Mouse (Mus musculus) MEL (cell line): ENCODE results near the gene Tmem30c. TPM values are rescaled to one million over a fixed set of nuclear protein-coding genes. Genes with fewer than 3 reads are reported as not detected.

ENCODE experiments used
- DNase-seq: peaks from one replicate; pipeline ENCODE4 v3.0.0; 2011; ENCODE audit warnings: low read depth, low spot score
- H3K27ac ChIP-seq: 2 replicates; pipeline ENCODE4 v1.5.1; 2012; ENCODE audit warnings: low read depth, mild to moderate bottlenecking, control low read depth, low read length, moderate library complexity; ENCODE audit not compliant: control insufficient read depth
- H3K27me3 ChIP-seq, 2 experiments: fragments of 150-350 bp in 1 of 2; sonication (generic) in 1 of 2; 2 replicates each; pipeline ENCODE4 v1.6.1; 2012; ENCODE audit warnings: low read length in 2 of 2, mild to moderate bottlenecking in 2 of 2, improper control_type of control experiment in 1 of 2, moderate library complexity in 1 of 2; ENCODE audit not compliant: insufficient read depth in 2 of 2, control insufficient read depth in 1 of 2
- H3K36me3 ChIP-seq, 2 experiments: 2 replicates each; pipeline ENCODE4 v1.6.1; 2012 to 2014; ENCODE audit warnings: low read length in 2 of 2, improper control_type of control experiment in 1 of 2, inconsistent platforms in 1 of 2, mild to moderate bottlenecking in 1 of 2; ENCODE audit not compliant: insufficient read depth in 2 of 2, control insufficient read depth in 1 of 2
- H3K4me1 ChIP-seq, 2 experiments: fragments of 150-350 bp in 1 of 2; sonication (generic) in 1 of 2; 2 replicates each; pipeline ENCODE4 v1.6.1; 2012; ENCODE audit warnings: low read length in 2 of 2, improper control_type of control experiment in 1 of 2, mild to moderate bottlenecking in 1 of 2; ENCODE audit not compliant: insufficient read depth in 2 of 2, control insufficient read depth in 1 of 2
- H3K4me3 ChIP-seq, 2 experiments: fragments of 150-350 bp in 1 of 2; sonication (generic) in 1 of 2; 2 replicates each; pipeline ENCODE4 v1.5.1; 2012; ENCODE audit warnings: low read depth in 2 of 2, low read length in 2 of 2, mild to moderate bottlenecking in 2 of 2, moderate library complexity in 2 of 2, control low read depth in 1 of 2, improper control_type of control experiment in 1 of 2; ENCODE audit not compliant: control insufficient read depth in 1 of 2, insufficient read depth in 1 of 2
- H3K79me2 ChIP-seq: 2 replicates; pipeline ENCODE4 v1.6.1; 2012; ENCODE audit warnings: mild to moderate bottlenecking, low read length, moderate library complexity; ENCODE audit not compliant: control insufficient read depth, poor library complexity, insufficient read depth
- H3K9ac ChIP-seq: 2 replicates; pipeline ENCODE4 v1.6.1; 2012; ENCODE audit warnings: low read depth, mild to moderate bottlenecking, control low read depth, low read length, moderate library complexity; ENCODE audit not compliant: control insufficient read depth, poor library complexity, severe bottlenecking
- H3K9me3 ChIP-seq: fragments of 150-350 bp; sonication (generic); replicated peaks from 2 replicates; pipeline ENCODE4 v1.6.1; 2012; ENCODE audit warnings: mild to moderate bottlenecking, low read length, improper control_type of control experiment, moderate library complexity; ENCODE audit not compliant: insufficient read depth
- BHLHE40 ChIP-seq: IDR thresholded peaks from 2 replicates; pipeline ENCODE4 v1.6.1; 2012; ENCODE audit warnings: low read depth, mild to moderate bottlenecking, inconsistent platforms, low read length, improper control_type of control experiment, borderline replicate concordance
- CHD1 ChIP-seq: IDR thresholded peaks from 2 replicates; pipeline ENCODE4 v1.6.1; 2012; ENCODE audit warnings: low read depth, mild to moderate bottlenecking, inconsistent platforms, low read length, improper control_type of control experiment
- CHD2 ChIP-seq: IDR thresholded peaks from 2 replicates; pipeline ENCODE4 v1.6.1; 2011; ENCODE audit warnings: low read length, improper control_type of control experiment
- CTCF ChIP-seq, 3 experiments: IDR thresholded peaks in 2 of 3; conservative IDR thresholded peaks in 1 of 3; 2 replicates each; pipeline ENCODE4 v1.5.1; 2011 to 2012; ENCODE audit warnings: low read length in 3 of 3, low read depth in 2 of 3, mild to moderate bottlenecking in 2 of 3, improper control_type of control experiment in 1 of 3, inconsistent platforms in 1 of 3, mixed read lengths in 1 of 3, moderate library complexity in 1 of 3; ENCODE audit not compliant: control insufficient read depth in 1 of 3, insufficient read depth in 1 of 3, poor library complexity in 1 of 3, severe bottlenecking in 1 of 3
- E2F4 ChIP-seq: IDR thresholded peaks from 2 replicates; pipeline ENCODE4 v1.6.1; 2011; ENCODE audit warnings: low read depth, low read length, improper control_type of control experiment, borderline replicate concordance
- ELF1 ChIP-seq: IDR thresholded peaks from 2 replicates; pipeline ENCODE4 v1.6.1; 2014; ENCODE audit warnings: low read depth, mild to moderate bottlenecking, inconsistent platforms, low read length, improper control_type of control experiment, moderate library complexity
- EP300 ChIP-seq, 2 experiments: IDR thresholded peaks; 2 replicates each; pipeline ENCODE4 v1.6.1; 2011; ENCODE audit warnings: improper control_type of control experiment in 2 of 2, low read length in 2 of 2, low read depth in 1 of 2, mild to moderate bottlenecking in 1 of 2
- ETS1 ChIP-seq: IDR thresholded peaks from 2 replicates; pipeline ENCODE4 v1.6.1; 2012; ENCODE audit warnings: low read depth, mild to moderate bottlenecking, inconsistent platforms, low read length, improper control_type of control experiment, moderate library complexity
- GABPA ChIP-seq: IDR thresholded peaks from 2 replicates; pipeline ENCODE4 v1.6.1; 2012; ENCODE audit warnings: low read depth, mild to moderate bottlenecking, inconsistent platforms, low read length, improper control_type of control experiment, moderate library complexity
- HCFC1 ChIP-seq: IDR thresholded peaks from 2 replicates; pipeline ENCODE4 v1.6.1; 2012; ENCODE audit warnings: low read depth, mild to moderate bottlenecking, inconsistent platforms, low read length, improper control_type of control experiment, moderate library complexity
- KAT2A ChIP-seq: conservative IDR thresholded peaks from 2 replicates; pipeline ENCODE4 v1.6.1; 2012; ENCODE audit warnings: low read depth, low read length, improper control_type of control experiment, inconsistent platforms
- MAFK ChIP-seq: IDR thresholded peaks from 2 replicates; pipeline ENCODE4 v1.6.1; 2011; ENCODE audit warnings: low read depth, mild to moderate bottlenecking, low read length, improper control_type of control experiment, borderline replicate concordance
- MAX ChIP-seq: IDR thresholded peaks from 2 replicates; pipeline ENCODE4 v1.6.1; 2011; ENCODE audit warnings: low read length, improper control_type of control experiment
- MEF2A ChIP-seq: IDR thresholded peaks from 2 replicates; pipeline ENCODE4 v1.6.1; 2014; ENCODE audit warnings: low read depth, mild to moderate bottlenecking, inconsistent platforms, low read length, improper control_type of control experiment; ENCODE audit not compliant: poor library complexity, insufficient replicate concordance, severe bottlenecking; ENCODE audit errors: extremely low read depth
- MXI1 ChIP-seq: IDR thresholded peaks from 2 replicates; pipeline ENCODE4 v1.6.1; 2011; ENCODE audit warnings: mild to moderate bottlenecking, low read depth, low read length, improper control_type of control experiment
- NELFE ChIP-seq: IDR thresholded peaks from 2 replicates; pipeline ENCODE4 v1.6.1; 2011; ENCODE audit warnings: low read depth, low read length, improper control_type of control experiment
- NRF1 ChIP-seq: IDR thresholded peaks from 2 replicates; pipeline ENCODE4 v1.6.1; 2014; ENCODE audit warnings: low read depth, mild to moderate bottlenecking, inconsistent platforms, low read length, improper control_type of control experiment, moderate library complexity; ENCODE audit not compliant: poor library complexity, insufficient read depth, severe bottlenecking
- RAD21 ChIP-seq: IDR thresholded peaks from 2 replicates; pipeline ENCODE4 v1.6.1; 2011; ENCODE audit warnings: mild to moderate bottlenecking, low read depth, low read length, improper control_type of control experiment
- RCOR1 ChIP-seq: IDR thresholded peaks from 2 replicates; pipeline ENCODE4 v1.6.1; 2012; ENCODE audit warnings: low read depth, mild to moderate bottlenecking, inconsistent platforms, low read length, improper control_type of control experiment
- TBP ChIP-seq: IDR thresholded peaks from 2 replicates; pipeline ENCODE4 v1.8.0; 2011; ENCODE audit warnings: low read depth, low read length, improper control_type of control experiment
- TCF12 ChIP-seq: IDR thresholded peaks from 2 replicates; pipeline ENCODE4 v1.6.1; 2014; ENCODE audit warnings: low read depth, mild to moderate bottlenecking, inconsistent platforms, low read length, improper control_type of control experiment, moderate library complexity
- ZMIZ1 ChIP-seq: IDR thresholded peaks from 2 replicates; pipeline ENCODE4 v1.6.1; 2012; ENCODE audit warnings: low read depth, mild to moderate bottlenecking, inconsistent platforms, low read length, improper control_type of control experiment, moderate library complexity
- ZNF384 ChIP-seq: IDR thresholded peaks from 2 replicates; pipeline ENCODE4 v1.6.1; 2012; ENCODE audit warnings: low read depth, mild to moderate bottlenecking, inconsistent platforms, low read length, improper control_type of control experiment
- polyA plus RNA-seq, 2 experiments: library from polyadenylated mRNA; stranded (reverse) in 1 of 2; unstranded in 1 of 2; fragments of >175 nt in 1 of 2; fragments of >200 nt in 1 of 2; gene quantifications; 2 replicates each; pipeline versions ENCODE4 v1.2.1 to v1.2.4; 2012; ENCODE audit warnings: low replicate concordance in 2 of 2, low read depth in 1 of 2; ENCODE audit not compliant: insufficient read length in 2 of 2, insufficient read depth in 1 of 2, missing spikeins in 1 of 2
- total RNA-seq: library from RNA; depleted of rRNA; stranded (reverse); fragments of 300-350 nt; gene quantifications from 2 replicates; pipeline ENCODE4 v1.2.3, GENCODE M21; 2012; rRNA removed

Tmem30c gene
- total RNA-seq = 0.03 and 0.04 TPM in 2 replicates
- polyA plus RNA-seq = under 1 TPM in 1 of 2 experiments, not detected in 1; 0.38 TPM

DNA sequence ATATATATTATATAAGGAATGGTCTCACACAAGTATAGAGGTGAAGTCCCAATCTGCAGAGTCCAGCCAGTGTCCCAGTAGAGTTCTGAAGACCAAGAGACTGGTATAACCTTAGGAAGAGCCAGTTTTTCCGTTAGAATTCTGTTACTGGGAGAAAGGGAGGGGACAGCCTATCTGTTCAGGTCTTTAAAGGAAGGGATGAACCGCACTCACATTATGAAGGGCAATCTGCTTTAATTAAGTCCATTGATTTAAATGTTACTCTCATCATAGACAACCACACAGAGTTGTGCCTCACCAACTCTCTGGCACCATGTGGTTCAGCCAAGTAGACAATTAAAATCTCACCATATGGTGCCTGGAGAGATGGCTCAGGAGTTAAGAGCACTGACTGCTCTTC lies at the start of gene Tmem30c:
Tmem30c (minus strand) TSS at position 101 of the 400 bp plus-strand sequence.
- Histone ChIP-seq H3K4me1 (no peaks in the 10 kb centered on the region), H3K36me3 (no peaks in the 10 kb centered on the region), H3K27me3 (no peaks in the 10 kb centered on the region), H3K27ac (no peak within 1 kb of the TSS)
- TF ChIP-seq CHD1 = no peak
- TF ChIP-seq, all 39 proteins: peak for 0
- Histone ChIP-seq H3K4me3 (no peak within 1 kb of the TSS), H3K79me2 (no peaks in the 10 kb centered on the region), H3K9ac (no peak within 1 kb of the TSS), H3K9me3 (no peaks in the 10 kb centered on the region)
- no peak for DNase-seq

DNA sequence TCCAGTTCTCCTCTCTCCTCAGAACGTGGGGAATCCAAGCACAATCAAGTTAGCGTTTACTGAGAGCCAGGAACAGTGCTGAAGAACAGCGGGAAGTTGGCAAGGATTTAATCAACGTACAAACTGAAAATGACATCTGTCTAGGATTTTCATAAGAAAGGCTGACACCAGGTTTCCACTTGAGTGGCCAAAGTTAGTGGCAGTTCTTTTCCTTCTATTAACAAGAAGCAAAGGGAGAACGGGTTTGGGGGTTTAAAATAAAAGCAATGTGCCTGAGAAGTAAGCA lies 47.9 kb upstream of the Tmem30c start:
- no peaks in the 10 kb centered on the region for H3K79me2 ChIP-seq
- no peak for TF ChIP-seq GABPA
- no peak for TF ChIP-seq EP300 (IDR thresholded peaks at IDR 0.05; ENCODE audit: low read depth in 1 of 2, low read length in 2 of 2)
- TF ChIP-seq MAX = no peak
- TF ChIP-seq RCOR1 = no peak
- no peak for TF ChIP-seq ETS1
- TF ChIP-seq CHD2 = no peak
- no peak for TF ChIP-seq ZMIZ1
- no peak for TF ChIP-seq ELF1
- TF ChIP-seq, all 39 proteins: peak for 0
- no peak for DNase-seq
- H3K9ac ChIP-seq = no peak overlapping the region
- H3K4me3 ChIP-seq = no peak overlapping the region
- no peaks in the 10 kb centered on the region for H3K27me3 ChIP-seq
- H3K9me3 ChIP-seq = no peaks in the 10 kb centered on the region
- H3K36me3 ChIP-seq = no peaks in the 10 kb centered on the region
- no peaks in the 10 kb centered on the region for H3K4me1 ChIP-seq
- no peak overlapping the region for H3K27ac ChIP-seq

DNA sequence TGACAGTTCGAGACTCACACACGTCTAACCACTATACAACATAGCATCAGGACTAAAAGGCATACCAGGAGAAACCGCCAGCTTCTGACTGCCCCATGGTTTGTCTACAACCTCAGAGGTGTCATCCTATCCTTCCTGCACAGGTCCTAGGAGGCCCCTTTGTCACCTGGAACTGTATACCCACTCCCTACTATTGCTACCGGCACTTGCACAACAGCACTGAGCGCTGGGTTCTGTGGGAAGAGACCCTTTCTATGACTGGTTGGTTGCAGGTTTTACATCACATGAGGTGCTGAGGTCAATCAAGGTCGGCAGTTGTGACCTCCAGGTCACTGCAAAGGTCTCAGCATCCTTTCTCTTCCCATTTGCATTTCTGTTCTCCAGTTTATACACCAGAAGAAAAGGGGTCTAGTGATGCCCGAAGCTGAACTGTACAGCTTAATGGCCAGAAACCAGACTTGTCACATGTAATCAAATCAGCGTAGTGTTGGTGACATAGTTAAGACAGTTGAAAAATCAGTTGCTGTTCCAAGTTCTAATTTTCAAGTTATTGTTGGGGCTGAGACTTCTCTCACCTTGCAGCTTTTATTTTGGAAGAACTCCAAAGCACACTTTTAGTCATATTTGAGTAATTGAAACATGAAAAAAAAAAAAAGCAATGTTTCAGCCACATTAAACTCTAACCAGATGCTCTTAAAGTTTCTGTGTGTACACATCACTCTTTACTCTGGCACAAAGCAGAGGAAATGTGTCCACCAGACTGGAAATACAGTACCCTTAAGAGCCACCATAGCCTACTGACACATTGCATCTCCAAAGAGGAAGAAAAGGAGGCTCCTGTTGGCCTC lies 47.3 kb upstream of the Tmem30c start:
- DNase-seq = no peak
- H3K9ac ChIP-seq = no peak overlapping the region

More for the DNA sequence above, 47.3 kb upstream of the Tmem30c start:
- Histone ChIP-seq H3K27me3 (no peaks in the 10 kb centered on the region), H3K4me3 (no peak overlapping the region), H3K36me3 (no peaks in the 10 kb centered on the region), H3K79me2 (no peaks in the 10 kb centered on the region), H3K27ac (no peak overlapping the region), H3K4me1 (no peaks in the 10 kb centered on the region), H3K9me3 (no peaks in the 10 kb centered on the region)
- TF ChIP-seq ZNF384 = no peak
- TF ChIP-seq RAD21 = no peak
- TF ChIP-seq MXI1 = no peak
- TF ChIP-seq NRF1 = no peak
- no peak for TF ChIP-seq MEF2A
- no peak for TF ChIP-seq KAT2A
- TF ChIP-seq TCF12 = no peak
- TF ChIP-seq CTCF (IDR thresholded peaks at IDR 0.05 in 2 of 3, conservative IDR thresholded peaks at IDR 0.05 in 1 of 3; ENCODE audit: control insufficient read depth in 1 of 3, insufficient read depth in 1 of 3, low read depth in 2 of 3, low read length in 3 of 3, poor library complexity in 1 of 3, severe bottlenecking in 1 of 3) = no peak
- TF ChIP-seq MAX = no peak
- no peak for TF ChIP-seq CHD2
- TF ChIP-seq MAFK = no peak
- TF ChIP-seq ELF1 = no peak
- no peak for TF ChIP-seq NELFE
- TF ChIP-seq BHLHE40 = no peak
- no peak for TF ChIP-seq E2F4
- TF ChIP-seq TBP = no peak
- no peak for TF ChIP-seq HCFC1
